Mouse (Mus musculus) naive thymus-derived CD4-positive, alpha-beta T cell, adult 2 months (primary cell): ENCODE results near the gene Dhcr24.

Experiments used
- DNase-seq: peaks from one replicate; pipeline ENCODE4 v3.0.0-alpha.2; 2011; ENCODE audit warnings: low read depth

The Dhcr24 gene

DNA sequence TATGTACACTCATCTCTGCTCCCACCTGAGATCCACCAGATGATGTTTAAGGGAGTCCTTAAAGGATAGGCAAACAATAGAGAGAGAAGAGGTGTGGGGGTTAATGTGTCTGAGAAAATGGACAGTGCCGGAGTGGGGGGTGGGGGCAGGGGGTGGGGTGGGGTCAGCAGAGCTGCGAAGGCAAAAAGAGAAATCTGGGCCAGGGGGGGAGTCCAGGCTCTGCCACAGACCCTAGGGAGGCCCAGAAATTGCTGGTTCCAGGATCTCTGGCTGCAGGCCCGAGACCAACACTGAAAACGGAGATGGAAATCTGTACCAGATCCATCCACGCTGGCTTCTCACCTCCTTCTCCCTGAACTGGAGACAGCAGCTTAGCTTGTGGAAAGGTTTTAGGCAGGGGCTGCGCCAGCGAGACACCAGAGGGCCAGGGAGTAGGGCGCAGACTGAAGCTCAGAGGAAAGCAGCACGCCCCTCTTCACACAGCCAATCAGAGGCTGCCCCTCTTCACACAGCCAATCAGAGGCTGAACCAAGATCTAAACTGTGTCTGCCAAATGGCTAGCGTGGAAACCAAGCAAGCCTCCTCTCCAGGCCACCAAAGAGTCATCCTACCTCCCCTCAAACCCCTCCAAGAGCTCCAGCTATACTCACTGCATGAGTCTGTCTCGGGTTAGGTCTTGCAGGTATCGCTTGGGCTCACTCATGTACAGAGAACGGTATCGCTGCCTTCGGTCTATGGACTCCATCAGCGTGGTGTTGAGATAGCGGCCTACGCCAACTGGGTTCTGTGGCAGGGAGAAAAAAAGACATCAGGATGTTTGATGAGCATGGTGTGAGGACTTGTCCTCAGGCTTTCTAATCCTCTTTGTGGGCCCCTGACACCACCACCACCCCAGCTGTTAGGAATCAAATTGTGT lies 46.1 kb downstream of the Dhcr24 start:
- DNase-seq = no peak

DNA sequence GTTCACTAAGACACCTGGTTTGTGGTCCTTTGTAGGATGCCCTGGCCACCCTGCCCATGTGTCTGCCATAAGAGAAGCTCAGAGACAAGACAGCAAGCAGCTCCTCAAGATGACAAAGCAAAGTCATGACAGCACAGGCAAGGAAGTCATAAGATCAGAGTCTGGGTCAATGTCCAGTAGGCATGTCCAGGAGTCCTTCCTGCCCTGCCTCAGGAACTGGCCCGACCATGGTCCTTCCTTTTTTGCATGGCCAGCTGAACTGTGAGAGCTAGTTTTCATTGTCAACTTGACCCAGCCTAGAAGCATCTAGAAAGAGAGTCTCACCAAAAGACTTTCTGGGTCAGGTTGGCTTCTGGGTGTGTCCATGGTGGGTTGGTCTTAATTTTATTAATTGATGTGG lies 47.1 kb downstream of the Dhcr24 start:
- no peak for DNase-seq

DNA sequence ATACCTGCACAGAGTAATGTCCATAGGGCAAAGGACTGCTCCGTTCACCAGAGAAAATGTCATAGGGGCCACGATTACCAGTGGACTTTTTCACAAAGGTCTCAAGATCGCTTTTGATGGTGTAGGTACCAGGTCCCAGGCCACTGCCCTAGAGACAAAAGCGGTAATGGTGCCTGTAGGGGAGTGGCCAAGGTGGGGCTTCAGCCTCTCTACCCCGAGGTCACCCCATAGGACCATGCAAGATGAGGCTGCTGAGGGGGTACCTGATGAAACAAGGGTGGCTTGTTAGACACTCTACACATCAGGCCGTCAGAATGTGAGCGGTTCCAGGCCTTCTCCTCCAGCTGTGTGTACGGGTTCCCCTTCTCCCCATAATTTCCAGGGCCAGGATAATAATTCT lies 52.3 kb downstream of the Dhcr24 start:
- DNase-seq = no peak

DNA sequence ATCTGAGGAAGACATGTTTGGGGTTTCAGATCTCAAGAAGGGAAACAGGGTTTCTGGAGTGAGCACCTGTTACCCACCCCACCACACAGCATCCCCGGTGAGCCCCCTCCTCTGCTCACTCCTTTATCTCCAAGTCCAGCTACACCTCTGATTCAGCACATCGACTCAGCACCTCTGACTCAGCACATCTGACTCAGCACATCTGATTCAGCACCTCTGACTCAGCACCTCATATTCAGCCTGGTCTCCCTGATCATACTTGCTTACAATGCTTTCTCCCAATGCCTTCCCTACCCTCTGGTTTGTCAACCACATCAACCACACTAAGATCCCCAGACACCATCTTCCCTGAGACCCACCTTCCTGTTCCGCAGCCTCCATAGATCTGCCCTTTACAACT lies 52.7 kb downstream of the Dhcr24 start:
- DNase-seq = peak; percentile 16

DNA sequence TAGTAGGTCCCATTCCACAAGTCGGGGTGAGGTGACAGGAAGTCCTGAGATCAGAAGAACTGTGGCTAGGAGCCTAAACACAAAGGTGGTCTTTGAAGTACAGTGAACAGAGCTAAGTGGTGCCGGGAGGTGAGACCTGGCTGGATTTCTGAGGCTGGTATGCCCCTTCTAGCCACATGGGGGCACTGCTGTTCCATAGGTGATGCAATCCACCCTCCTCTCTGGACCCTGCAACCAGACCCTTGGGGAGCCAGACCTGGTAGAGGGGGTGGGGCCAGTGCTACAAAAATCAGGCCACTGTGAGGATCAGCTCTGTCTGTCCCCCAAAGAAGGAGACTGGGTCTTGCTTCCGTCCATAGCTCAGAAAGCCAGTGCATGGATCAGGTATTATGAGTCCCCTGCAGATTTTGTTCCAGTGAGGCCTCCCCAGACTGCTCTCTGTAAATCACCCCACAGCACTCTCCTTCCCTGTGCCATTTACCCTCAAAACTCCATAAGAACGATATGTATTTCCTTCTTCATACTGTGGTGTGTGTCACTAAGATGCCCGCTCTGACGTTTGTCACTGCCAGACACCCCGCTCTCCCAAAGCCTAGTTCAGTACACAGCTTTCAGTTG lies 53.5 kb downstream of the Dhcr24 start:
- peak; percentile 78 for DNase-seq

DNA sequence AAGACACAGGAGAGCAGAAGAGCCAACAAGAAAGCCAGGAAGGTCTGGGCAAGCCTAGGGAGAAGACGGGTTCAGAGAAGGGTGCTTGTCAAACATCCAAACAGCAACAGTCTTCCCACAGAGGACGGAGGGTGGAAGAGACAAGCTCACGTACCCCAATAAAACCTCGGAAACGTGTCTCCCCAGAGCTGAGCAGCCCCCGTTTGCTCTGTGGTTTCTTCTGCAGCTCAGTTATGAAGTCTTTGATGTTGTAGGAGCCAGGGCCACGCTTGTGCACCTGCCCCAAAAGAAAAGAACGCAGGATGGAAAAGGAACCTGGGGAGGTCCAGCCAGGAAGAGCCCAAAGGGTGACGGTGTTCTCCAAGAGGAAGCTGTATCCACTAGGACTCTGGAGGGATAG lies 54.0 kb downstream of the Dhcr24 start:
- peak; percentile 31 for DNase-seq

DNA sequence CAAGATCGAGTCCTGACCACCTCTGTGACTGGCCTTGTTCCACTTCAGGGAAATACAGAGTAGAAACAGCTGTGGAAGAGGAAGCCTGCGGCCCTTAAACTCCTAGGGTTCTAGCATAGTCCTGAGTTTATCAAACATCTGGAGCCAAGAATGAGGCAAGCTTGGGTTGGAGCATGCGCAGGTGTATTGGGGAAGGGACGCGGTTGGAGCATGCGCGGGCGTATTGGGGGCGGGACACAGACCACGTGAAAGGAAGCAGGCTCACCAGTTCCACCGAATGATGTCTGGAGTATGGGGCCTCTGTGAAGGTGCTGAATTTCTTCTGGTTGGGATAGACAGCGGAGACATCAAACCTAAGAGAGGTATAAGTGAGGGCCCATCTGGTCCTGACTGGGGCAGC lies 54.8 kb downstream of the Dhcr24 start:
- peak; percentile 44 for DNase-seq

DNA sequence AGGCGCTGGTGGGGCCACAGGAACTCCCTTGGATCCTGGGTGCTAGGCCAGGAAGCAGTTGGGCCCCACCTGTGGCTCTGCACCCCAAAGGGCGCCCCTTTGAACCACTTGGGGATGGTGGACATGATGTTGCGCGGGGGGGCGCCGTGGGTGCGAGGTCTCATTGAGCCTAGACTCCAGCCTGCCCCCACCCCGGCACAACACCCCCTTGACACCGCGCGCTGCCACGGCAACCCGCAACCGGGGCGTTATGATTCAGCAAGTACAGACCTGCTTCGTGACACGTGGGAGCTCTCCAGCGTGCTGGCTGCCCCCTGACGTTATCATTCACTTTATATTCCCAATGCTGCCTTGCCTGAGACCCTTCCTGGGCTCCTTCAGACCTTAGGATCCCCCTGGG lies 56.2 kb downstream of the Dhcr24 start, which contains the start of gene Lexm:
TSS of gene Lexm (minus strand) at position 186 of the 400 bp plus-strand sequence.
- DNase-seq = no peak

DNA sequence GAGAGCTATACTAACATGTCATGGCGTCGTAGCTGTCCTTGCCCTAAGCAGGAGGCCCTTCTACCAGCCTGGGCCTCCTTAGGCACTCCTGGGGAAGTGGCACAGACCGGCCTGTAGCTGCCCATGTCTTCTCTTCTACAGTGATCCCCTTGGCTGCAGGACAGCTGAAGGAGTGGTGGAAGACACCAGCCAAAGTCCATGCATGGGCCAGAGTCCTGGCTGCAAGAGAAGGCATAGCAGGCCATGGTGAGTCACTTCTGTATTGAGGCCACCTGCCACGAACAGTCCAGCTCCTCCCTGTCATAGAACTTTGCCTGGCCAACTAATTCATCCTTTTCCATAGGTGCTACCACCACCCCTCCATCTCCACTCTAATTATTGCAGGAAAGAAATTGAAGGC lies 58.1 kb downstream of the Dhcr24 start:
- no peak for DNase-seq

DNA sequence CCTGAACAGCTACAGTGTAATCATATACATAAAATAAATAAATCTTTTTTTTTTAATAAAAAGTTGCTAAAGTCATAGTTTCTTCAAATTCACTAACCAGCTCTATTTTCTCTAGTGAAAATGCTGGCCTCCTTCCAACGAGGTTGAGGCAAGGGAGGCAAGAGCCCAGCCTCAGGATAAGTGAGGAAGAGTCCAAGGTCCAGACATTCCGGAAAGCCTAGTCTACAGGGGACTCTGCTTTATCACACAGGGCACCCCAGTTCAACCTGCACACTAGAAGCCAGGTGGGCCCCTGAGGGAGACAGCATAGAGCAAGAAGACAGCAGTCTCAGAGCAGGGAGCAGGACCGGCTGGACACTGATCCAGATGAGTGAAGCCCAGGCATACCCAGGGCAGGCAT lies 60.6 kb downstream of the Dhcr24 start:
- DNase-seq = no peak

DNA sequence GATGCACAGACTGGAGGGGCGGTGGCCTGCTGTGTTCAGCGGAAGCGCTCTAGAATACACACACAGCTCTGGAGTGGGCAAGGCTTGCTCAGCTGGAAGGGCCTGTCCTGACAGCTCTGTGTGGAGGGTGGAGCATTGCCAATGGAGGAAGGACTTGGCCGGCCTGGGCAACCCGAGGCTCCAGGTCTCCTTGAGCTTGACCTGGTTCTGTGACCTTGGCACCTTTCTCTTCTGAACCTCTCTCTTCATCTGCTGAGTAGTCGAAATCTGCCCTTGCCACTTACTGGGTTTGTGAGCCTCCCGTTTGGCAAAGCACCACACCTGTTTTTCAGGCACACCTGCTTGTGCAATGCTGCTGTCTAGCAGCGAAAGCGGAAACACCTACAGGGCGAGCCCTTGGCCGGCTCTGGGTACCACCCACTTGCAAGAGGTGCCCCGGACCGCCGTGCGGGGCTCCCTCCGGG lies 61.2 kb downstream of the Dhcr24 start, which contains the start of gene Ttc22:
TSS of gene Ttc22 (plus strand) at position 403 of the 464 bp plus-strand sequence.
- DNase-seq = no peak

DNA sequence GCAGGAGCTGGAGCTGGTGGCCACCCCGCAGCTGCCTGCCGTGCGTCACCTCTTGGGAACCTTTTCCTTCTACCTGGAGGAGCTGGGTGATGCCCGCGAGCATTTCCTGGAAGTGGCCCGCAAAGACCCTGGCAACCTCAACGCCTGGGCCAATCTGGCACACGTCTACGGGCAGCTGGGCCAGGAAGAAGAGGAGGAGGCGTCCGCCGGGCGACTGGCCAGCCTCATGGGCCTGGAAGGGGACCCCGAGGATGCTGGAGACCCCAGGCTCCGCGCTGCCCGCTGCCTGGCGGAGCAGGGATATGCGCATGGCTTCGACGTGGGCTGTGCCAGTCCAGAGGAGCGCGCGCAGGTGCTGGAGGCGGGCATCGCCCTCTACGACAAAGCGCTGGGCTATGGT lies 61.9 kb downstream of the Dhcr24 start:
- DNase-seq = no peak

DNA sequence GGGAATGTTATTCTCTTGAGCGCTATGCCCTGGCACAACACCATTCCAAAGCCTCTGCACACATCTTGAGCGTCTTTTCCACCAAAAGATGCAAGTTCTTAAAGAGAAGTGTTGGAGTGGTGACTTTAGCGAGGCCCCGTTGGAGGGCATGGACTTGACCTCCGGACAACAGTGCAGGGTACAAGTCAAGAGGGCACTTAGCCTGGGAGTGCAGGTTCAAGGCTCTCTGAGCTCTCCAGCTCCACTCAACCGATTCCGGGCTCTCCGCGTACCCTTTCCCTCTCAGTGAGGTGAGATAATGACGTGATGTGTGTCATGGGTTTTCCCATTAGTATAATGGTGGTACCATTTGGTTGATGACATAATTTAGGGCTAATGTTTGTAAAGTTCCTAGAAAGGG lies 63.4 kb downstream of the Dhcr24 start:
- no peak for DNase-seq

DNA sequence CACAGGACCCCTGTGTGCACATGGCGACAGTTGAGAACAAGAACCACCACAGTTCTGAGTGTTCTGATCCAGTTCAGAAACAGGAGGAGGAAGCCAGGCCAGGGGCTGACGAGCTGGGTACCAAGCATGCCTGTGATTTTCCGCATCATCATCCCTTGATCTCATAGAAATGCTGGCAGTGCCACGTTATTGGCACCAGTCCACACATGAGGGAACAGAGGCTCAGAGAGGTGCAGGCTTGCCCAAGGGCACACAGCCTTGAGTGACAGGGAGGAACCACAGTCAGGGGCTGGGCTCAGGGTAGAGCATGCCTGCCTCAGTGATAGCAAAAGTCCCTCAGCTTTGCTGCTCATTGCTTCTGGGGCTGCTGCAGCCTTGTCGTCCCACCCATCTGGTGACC lies 67.0 kb downstream of the Dhcr24 start:
- DNase-seq = no peak

DNA sequence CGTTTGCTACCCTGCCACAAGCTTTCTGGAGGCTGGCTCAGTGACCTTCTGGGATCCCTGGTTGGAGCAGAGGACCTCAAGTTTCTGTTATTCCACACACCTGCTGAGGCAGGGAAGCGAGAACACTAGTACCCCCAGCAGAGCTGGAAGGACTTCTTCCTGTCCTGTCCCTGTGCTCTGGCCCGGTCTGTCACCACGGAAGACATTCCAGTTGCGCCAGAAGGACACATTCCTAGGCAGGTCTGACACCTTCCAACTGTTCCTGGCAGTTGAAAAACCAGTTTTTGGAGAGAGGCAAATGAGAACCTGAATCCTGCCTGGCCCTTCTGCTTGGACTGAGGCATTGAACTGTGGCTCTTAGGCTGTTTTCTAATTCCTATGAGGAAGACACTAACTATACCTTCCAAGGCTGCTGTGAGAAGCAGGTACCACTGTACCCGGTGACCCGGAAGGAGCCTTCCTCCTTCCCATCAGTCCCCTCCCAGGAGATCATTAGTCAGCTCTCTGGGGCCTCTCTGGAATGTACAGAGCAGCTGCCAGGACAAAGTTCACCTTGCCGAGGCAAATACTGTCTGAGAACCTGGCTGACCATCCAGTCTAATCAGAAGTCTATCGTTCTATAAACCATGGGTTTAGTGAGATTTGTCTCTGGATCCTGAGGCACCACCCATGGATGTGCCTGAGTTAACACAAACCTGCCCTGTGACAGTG lies 68.0 kb downstream of the Dhcr24 start:
- no peak for DNase-seq

DNA sequence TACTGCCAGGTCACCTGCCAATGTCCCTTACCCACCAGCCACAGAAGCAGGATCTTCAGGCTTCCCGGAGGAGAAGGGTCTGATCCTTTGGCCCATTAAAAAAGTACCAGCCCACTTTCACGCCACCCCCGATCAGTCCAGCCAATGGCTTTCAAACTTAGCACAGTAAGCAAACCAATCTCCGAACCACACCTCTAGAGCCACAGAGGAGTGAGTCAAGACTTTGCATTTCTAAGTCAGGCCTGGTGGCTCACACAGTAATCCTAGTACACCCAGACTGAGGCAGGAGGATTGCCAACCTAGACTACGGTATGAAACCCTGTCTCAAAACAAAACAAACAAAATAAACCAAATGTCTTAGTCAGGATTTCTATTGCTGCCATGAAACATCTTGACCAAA lies 68.5 kb downstream of the Dhcr24 start:
- no peak for DNase-seq

DNA sequence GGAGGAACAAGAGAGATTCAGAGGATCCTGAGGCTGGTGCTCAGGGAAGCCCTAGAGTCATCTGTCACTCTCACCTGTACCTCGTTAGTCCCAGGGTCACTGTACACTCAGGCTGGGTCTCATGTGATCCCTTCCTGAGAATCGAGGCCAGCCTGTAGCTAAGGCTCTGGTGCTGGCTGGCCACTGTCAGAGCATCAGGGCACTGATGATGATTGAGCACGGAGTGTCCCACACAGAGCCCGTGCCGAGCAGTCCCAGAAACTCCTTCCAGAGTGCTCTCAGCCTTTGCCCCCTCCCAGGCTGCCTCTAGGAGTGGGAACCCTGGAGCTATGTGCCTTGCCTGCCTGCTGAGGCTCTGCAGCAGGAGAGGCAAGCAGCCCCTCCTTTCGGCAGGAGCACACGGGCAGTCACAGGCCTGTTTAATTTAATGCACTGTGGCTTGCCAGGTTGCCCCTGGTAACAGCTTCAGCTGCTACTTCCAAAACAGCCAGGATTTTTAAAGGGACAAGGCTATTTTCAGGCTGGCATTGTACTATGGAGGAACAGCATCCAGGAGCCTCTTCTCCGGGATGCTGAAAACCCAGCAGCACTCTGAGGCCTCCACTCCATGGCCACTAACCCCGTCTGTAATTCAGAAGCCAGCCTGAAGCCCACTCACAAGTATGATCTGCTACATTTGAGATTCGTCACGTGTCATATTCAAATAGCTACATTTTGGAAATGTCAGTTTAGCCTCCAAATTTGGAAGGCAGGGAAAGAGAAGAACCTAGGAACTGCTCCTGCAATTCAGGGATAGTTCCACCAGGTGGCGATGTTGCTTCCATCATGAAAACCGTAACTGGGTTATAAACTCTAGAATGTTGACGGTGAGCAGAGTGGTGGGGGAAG lies 69.7 kb downstream of the Dhcr24 start:
- DNase-seq = peak; percentile 76

DNA sequence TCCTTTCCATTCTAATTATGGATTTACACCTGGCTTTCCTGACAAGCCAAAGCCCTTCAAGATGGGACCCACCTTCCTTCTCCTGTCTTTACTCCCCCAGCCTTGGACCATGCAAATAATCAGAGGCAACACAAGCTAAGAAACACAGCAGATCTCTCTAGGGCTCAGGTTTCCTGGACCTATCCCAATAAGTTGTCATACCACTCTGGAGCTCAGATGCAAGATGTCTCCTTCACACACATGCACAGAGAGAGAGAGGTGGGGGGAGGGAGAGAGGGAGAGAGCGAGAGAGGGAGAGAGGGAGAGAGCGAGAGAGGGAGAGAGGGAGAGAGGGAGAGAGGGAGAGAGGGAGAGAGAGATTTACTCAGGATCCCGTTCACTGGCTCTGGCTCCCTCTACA lies 71.5 kb downstream of the Dhcr24 start:
- no peak for DNase-seq

DNA sequence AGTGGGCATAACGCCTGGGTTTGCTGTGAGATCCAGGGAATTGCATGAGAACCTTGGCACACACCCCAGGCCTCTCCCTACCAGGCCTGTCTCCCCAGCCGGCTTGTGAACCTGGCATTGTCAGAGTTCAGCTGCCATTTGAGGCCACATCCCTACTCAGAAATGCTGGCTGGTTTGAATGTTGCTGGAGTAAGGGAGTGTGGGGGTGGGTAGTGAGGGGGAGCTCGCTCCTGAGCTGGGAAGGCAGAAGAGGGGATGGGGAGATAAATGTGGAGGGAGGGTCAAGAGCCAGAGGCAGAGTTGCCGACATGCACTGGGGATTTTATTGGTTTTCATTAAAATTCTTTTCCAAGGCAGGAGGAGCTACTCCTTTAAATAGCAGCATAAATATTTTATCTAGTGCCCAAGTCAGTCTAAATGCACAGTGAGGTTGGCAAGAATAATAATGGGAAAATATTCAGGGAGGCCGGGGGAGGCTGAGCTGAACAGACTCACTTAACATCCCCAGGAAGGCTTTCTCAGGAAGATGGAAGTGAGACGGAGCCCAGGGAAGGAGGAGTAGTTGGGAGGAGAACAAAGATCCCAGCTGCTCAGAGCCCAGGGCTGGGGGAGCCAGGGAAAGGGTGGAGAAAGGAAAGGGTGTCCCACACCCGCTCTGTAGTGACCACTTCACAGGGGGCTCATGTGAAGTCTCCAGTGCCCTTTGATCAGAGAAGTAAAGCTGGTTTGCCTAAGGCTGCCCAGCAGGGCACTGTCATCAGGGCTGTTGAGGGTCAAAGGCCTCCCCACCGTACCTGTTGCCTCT lies 72.6 kb downstream of the Dhcr24 start:
- DNase-seq = no peak

DNA sequence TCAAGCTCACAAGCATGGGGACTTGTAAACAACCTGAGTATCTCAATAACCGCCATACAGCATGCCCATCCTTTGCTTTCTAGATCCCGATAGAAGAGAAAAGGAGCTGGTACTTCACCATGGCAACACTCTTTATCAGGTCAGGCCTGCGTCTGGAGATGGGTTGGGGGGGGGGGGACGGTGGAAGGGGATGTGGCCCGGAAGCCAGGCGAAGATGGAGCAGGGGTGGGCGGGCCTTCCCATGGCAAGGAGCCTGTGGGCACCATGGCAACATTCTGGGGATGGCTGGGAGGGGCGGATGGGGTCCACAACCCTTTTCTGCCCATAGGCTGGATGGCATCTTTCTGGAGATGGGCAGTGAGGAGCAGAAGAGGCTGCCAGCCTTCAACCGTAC lies 73.2 kb downstream of the Dhcr24 start:
- no peak for DNase-seq
